ENCODE assay signal across 9 mouse cellular contexts in the genomic region with DNA sequence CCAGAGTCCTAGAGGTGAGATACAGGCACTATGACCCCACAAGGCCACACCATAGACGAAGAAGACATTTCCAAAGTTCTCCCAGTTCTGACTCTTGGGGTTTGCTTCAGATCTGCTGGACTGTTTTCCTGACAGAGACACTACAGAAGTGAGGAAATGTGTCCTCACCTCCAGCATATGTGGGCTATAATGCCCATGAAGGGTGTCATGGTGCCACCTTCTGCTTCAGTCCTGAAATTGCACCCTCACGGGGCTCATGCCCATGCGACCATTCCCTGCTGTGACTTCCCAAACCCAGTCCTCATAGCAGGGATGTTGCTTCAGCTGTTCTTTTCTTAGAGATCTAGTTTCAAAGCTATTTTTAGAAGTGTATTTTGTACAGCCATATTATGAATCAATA. TPM values are rescaled to one million over a fixed set of nuclear protein-coding genes. Genes with fewer than 3 reads are reported as not detected.
A peak's percentile ranks its signal among the peaks of the same experiment; 100 is the strongest.
DNase-seq lines count a peak whose midpoint lies in the region; ATAC-seq and TF ChIP-seq lines count a peak whose summit lies in the region.
"Had no signal": no experiment of that assay in that cellular context is flagged by ENCODE, and none has a peak within 500 bp of the region (broad histone marks: within the 10 kb centered on the region; RNA-seq: fewer than 3 reads in every experiment).

No protein-coding gene starts in this region.

- no peaks in the 10 kb centered on the region for H3K36me3 ChIP-seq in ES-E14 (ENCODE audit: control insufficient read depth, insufficient read depth, low read length, poor library complexity, severe bottlenecking)
- H3K36me3 ChIP-seq in intestine, postnatal 0 days (ENCODE audit: control insufficient read depth, insufficient read depth): no peaks in the 10 kb centered on the region
- H3K36me3 ChIP-seq in midbrain, embryonic 15.5 days (replicated peaks): no peaks in the 10 kb centered on the region

- H3K9me3 ChIP-seq in ES-E14 (ENCODE audit: control insufficient read depth, insufficient read depth, low read depth, low read length): no peaks in the 10 kb centered on the region
- no peaks in the 10 kb centered on the region for H3K9me3 ChIP-seq in intestine, postnatal 0 days (ENCODE audit: control insufficient read depth)
- H3K9me3 ChIP-seq in midbrain, embryonic 15.5 days: no peaks in the 10 kb centered on the region

- in situ Hi-C loops in ES-E14 (cut with MboI; ENCODE audit: low sequenced_read_pairs in 2 of 2, unreplicated experiment in 2 of 2): loop anchor here (10.0 kb wide), 1 partner anchor 95 kb away; no protein-coding TSS in a partner anchor

- peak; percentile 63 for DNase-seq in layer of hippocampus, adult 11-12 months (ENCODE audit: low spot score)
- DNase-seq in layer of hippocampus, postnatal 36 days: no peak
- DNase-seq in ES-E14 (ENCODE audit: low read depth, low spot score): no peak
- peak; percentile 73 for DNase-seq in embryo, embryonic 10 days (ENCODE audit: low spot score)
- peak; percentile 86 for DNase-seq in lung, postnatal 36 days
- DNase-seq in thymus, adult 18-20 months: peak; percentile 34 to 46

- H3K4me1 ChIP-seq in ES-E14 (ENCODE audit: control insufficient read depth in 2 of 2, insufficient read depth in 2 of 2, low read length in 2 of 2, poor library complexity in 1 of 2): peaks cover 2 to 8% of the 10 kb centered on the region in 2 experiments; a peak in 2 of 4 replicates
- H3K4me1 ChIP-seq in intestine, postnatal 0 days (replicated peaks; ENCODE audit: control insufficient read depth, insufficient read depth, low read length): no peaks in the 10 kb centered on the region
- H3K4me1 ChIP-seq in midbrain, embryonic 15.5 days: peaks cover 7% of the 10 kb centered on the region; the same call in 1 of the 2 replicates

- H3K27me3 ChIP-seq in intestine, postnatal 0 days (replicated peaks; ENCODE audit: control insufficient read depth, insufficient read depth, low read length): no peaks in the 10 kb centered on the region
- H3K27me3 ChIP-seq in midbrain, embryonic 15.5 days (replicated peaks): no peaks in the 10 kb centered on the region

- peak; percentile 85 for TF ChIP-seq CTCF in intestine, postnatal 0 days (IDR thresholded peaks at IDR 0.05; ENCODE audit: low read depth)

- no peak overlapping the region for H3K4me3 ChIP-seq in ES-E14 (ENCODE audit: insufficient read depth in 1 of 2, low read depth in 1 of 2, low read length in 2 of 2, poor library complexity in 1 of 2, severe bottlenecking in 1 of 2)
- H3K4me3 ChIP-seq in intestine, postnatal 0 days (ENCODE audit: low read depth, low read length): no peak overlapping the region
- H3K4me3 ChIP-seq in midbrain, embryonic 15.5 days: no peak overlapping the region

- 41% methylated on average over 3 of the region's 3 CpGs for WGBS in intestine, postnatal 0 days
- 42% methylated on average over 3 of the region's 3 CpGs for WGBS in midbrain, embryonic 15.5 days

- no peak overlapping the region for H3K4me2 ChIP-seq in intestine, postnatal 0 days (replicated peaks; ENCODE audit: low read depth)
- H3K4me2 ChIP-seq in midbrain, embryonic 15.5 days: no peak overlapping the region

- 0 out of 2 replicates have a peak, but pooled peaks have one; percentile 28 for ATAC-seq in intestine, postnatal 0 days
- ATAC-seq in midbrain, embryonic 15.5 days (replicated peaks): no peak

- no peak overlapping the region for H3K27ac ChIP-seq in ES-E14 (ENCODE audit: insufficient read depth, low read depth, low read length, poor library complexity, severe bottlenecking)
- H3K27ac ChIP-seq in intestine, postnatal 0 days (ENCODE audit: low read depth, low read length): no peak overlapping the region
- H3K27ac ChIP-seq in midbrain, embryonic 15.5 days: no peak overlapping the region
- H3K27ac ChIP-seq: macrophage had no signal

- H3K9ac ChIP-seq in ES-E14 (ENCODE audit: insufficient read depth, low read depth, low read length, poor library complexity, severe bottlenecking): no peak overlapping the region
- no peak overlapping the region for H3K9ac ChIP-seq in intestine, postnatal 0 days (ENCODE audit: low read depth, low read length)
- no peak overlapping the region for H3K9ac ChIP-seq in midbrain, embryonic 15.5 days

TF ChIP-seq in ES-E14, 5 proteins besides CTCF, POLR2A, EP300 and RAD21:
- peak; percentile 68; the same call in 1 of the 2 replicates for TF ChIP-seq ZC3H11A (IDR thresholded peaks at IDR 0.05; ENCODE audit: borderline replicate concordance, low read depth, low read length)
- no peak for TF ChIP-seq HCFC1 (IDR thresholded peaks at IDR 0.05; ENCODE audit: borderline replicate concordance, insufficient read depth, low read length)

RNA-seq across cellular contexts. Expression of a gene that starts 56.3 kb away (rescaled TPM):
- total RNA-seq in layer of hippocampus, postnatal 36 days (2021): 10 to 100 TPM; 42.3 to 43.2 TPM
- total RNA-seq in ES-E14 (2012; rRNA removed): 26.5 and 29.2 TPM in 2 replicates
- polyA plus RNA-seq in intestine, postnatal 0 days (2015; fragmentation: Nextera tagmentation; extraction: Ambion mirVana): 176 and 181 TPM in 2 replicates
- 32.3 and 33.3 TPM in 2 replicates for polyA plus RNA-seq in midbrain, embryonic 15.5 days (2015; fragmentation: Nextera tagmentation; extraction: Ambion mirVana)

Comparison
In these comparisons a context has a peak if more than half of its experiments do, and no peak if none do; other contexts are left out.
1. DNase-seq: peak in layer of hippocampus, adult 11-12 months (single experiment), embryo, embryonic 10 days (single experiment), lung, postnatal 36 days (single experiment) and thymus, adult 18-20 months (2 of 2); none in layer of hippocampus, postnatal 36 days (0 of 2) and ES-E14 (single experiment).